Mouse (Mus musculus) hindbrain, embryonic 11.5 days (tissue): ENCODE data around the gene Lrba. TPM values are rescaled to one million over a fixed set of nuclear protein-coding genes. Genes with fewer than 3 reads are reported as not detected.

Source experiments
- ATAC-seq: fragments of 200-750 bp; cut with Nextera tagmentation; 2 replicates; pipeline ENCODE4 v1.8.0; 2017; ENCODE audit warnings: mild to moderate bottlenecking, moderate TSS enrichment, moderate library complexity; ENCODE audit not compliant: low FRiP score
- DNase-seq: peaks from one replicate; pipeline ENCODE4 v3.0.0-alpha.2; 2015; ENCODE audit warnings: low spot score
- H3K27ac ChIP-seq: fragments of 300-500 bp; sonication (generic); 2 replicates; pipeline ENCODE4 v1.5.1; 2014; ENCODE audit warnings: mild to moderate bottlenecking, low read depth, low read length
- H3K27me3 ChIP-seq: fragments of 300-500 bp; sonication (generic); 2 replicates; pipeline ENCODE4 v1.6.1; 2014; ENCODE audit warnings: mild to moderate bottlenecking, low read length, moderate library complexity, mixed read lengths; ENCODE audit not compliant: control insufficient read depth, insufficient read depth
- H3K36me3 ChIP-seq: fragments of 300-500 bp; sonication (generic); 2 replicates; pipeline ENCODE4 v1.6.1; 2014; ENCODE audit warnings: mild to moderate bottlenecking, low read length, moderate library complexity, mixed read lengths; ENCODE audit not compliant: control insufficient read depth, insufficient read depth
- H3K4me1 ChIP-seq: fragments of 300-500 bp; sonication (generic); replicated peaks from 2 replicates; pipeline ENCODE4 v1.6.1; 2014; ENCODE audit warnings: low read length, mixed read lengths; ENCODE audit not compliant: control insufficient read depth, insufficient read depth
- H3K4me2 ChIP-seq: fragments of 300-500 bp; sonication (generic); replicated peaks from 2 replicates; pipeline ENCODE4 v1.6.1; 2014; ENCODE audit warnings: mild to moderate bottlenecking, low read depth, low read length
- H3K4me3 ChIP-seq: fragments of 300-500 bp; sonication (generic); 2 replicates; pipeline ENCODE4 v1.5.1; 2014; ENCODE audit warnings: low read depth, low read length
- H3K9ac ChIP-seq: fragments of 300-500 bp; sonication (generic); 2 replicates; pipeline ENCODE4 v1.6.1; 2014; ENCODE audit warnings: low read depth, low read length
- H3K9me3 ChIP-seq: fragments of 300-500 bp; sonication (generic); 2 replicates; pipeline ENCODE4 v1.6.1; 2016; ENCODE audit warnings: low read length; ENCODE audit not compliant: control insufficient read depth
- WGBS: fragments of 180-500 bp; shearing (Covaris S2); extraction: QIAGEN DNeasy Blood & Tissue Kit; methylation state at CpG from one replicate; pipeline ENCODE4 v1.1.7; 2014; 5-methylcytosine and 5-hydroxymethylcytosine counted together
- polyA plus RNA-seq: library from polyadenylated mRNA; unstranded; fragments of >200 nt; fragmentation: Nextera tagmentation; extraction: Ambion mirVana; gene quantifications from 2 replicates; pipeline ENCODE4 v1.2.1, GENCODE M21; 2014

Gene Lrba
- polyA plus RNA-seq, 1 experiment from 2014 or later, result 11.2 TPM

DNA sequence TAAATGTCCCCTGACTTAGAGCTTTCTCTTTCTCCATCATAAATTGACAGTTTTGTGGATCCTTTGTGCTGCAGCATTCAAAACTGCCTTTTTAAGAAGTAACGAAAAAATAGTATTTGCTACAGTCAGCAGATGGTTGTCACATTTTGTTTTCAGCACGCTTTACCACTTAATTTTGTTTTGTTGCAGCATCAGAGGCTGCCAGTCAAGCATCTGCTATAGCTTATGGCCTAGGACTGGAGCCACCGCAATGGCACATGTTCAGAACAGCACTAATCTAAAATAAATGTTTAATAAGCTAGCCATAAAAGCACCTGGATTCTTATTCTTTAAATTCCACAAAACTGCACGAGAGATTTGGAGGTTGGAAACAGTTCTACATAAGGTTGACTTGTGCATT lies 520.9 kb downstream of the Lrba start:
- Histone ChIP-seq H3K27me3 (no peaks in the 10 kb centered on the region), H3K4me2 (no peak overlapping the region), H3K4me1 (no peaks in the 10 kb centered on the region; the same call in 1 of the 2 replicates), H3K27ac (no peak overlapping the region), H3K9ac (no peak overlapping the region), H3K4me3 (no peak overlapping the region), H3K9me3 (no peaks in the 10 kb centered on the region), H3K36me3 (no peaks in the 10 kb centered on the region)
- WGBS, result 76% methylated on average over 4 of the region's 4 CpGs
- ATAC-seq (no peak), DNase-seq (no peak)

DNA sequence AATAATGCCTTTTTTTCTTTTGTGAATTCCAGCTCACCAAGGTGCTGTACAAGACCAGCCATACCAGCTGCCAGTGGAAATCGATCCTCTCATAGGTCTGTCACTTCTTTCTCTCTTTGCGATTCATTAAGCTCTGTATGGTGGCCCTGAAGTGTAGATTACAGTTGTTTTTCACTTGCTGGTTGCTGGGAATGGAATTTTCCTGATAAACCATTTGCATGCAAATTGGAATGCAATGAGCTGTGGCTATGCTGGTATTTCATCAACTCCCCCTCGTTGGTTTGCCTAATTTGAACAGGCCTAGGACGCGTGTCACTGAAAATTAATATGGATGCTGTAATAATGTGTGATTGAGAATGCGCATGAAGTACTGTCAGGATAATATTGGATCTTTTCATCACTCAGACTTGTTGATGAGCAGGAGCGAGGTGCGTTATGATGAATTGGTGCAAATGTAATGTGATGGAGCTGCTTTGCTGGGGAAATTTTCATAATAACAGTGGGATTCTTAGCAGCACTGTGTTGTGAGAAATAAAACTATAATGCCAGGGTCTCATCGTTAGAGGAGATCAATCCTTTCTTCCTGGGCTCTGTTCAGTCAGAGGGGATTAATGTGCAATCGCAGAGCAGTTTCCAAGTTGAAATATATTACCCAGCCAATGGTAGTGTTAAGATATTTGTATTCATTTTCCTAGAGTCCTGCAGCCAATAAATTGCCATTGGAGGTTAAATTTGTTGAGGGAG lies 521.5 kb downstream of the Lrba start:
- DNase-seq (no peak), ATAC-seq (peak; percentile 51; the same call in 1 of the 2 replicates)
- Histone ChIP-seq H3K9ac (no peak overlapping the region), H3K27ac (no peak overlapping the region; the same call in 1 of the 2 replicates), H3K9me3 (no peaks in the 10 kb centered on the region), H3K4me3 (no peak overlapping the region), H3K4me2 (no peak overlapping the region), H3K36me3 (no peaks in the 10 kb centered on the region), H3K4me1 (no peaks in the 10 kb centered on the region; the same call in 1 of the 2 replicates), H3K27me3 (no peaks in the 10 kb centered on the region)
- WGBS, result 66% methylated on average over 10 of the region's 10 CpGs

DNA sequence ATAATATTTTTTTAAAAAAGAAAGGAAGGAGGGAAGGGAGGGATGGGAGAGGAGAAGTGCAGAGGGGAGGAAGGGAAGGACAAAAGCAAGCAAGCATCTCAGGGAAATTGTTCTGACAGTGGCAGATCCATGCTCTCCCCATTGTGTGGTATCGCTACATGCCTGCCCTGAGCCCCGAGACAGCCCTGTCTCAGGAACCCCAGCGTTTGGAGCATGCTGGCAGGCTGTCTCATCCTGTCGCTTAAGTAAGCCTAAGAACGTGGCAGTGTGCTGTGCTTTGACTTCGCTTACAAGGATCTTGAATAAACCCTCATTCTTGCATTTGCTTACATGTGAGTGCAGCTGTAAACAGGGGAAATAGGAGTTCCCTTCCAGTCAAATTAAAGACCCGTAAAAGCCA lies 526.2 kb downstream of the Lrba start:
- peak overlapping the region; percentile 34; the same call in 1 of the 2 replicates for H3K9ac ChIP-seq
- no peak overlapping the region for H3K4me3 ChIP-seq
- H3K4me2 ChIP-seq, result no peak overlapping the region
- H3K27ac ChIP-seq, result 0 out of 2 replicates have a peak overlapping the region, but pooled peaks have one; percentile 20
- no peaks in the 10 kb centered on the region for H3K27me3 ChIP-seq
- 36% methylated on average over 7 of the region's 7 CpGs for WGBS
- ATAC-seq (no peak), DNase-seq (no peak)
- H3K9me3 ChIP-seq, result no peaks in the 10 kb centered on the region
- H3K4me1 ChIP-seq, result no peaks in the 10 kb centered on the region; the same call in 1 of the 2 replicates
- no peaks in the 10 kb centered on the region for H3K36me3 ChIP-seq

DNA sequence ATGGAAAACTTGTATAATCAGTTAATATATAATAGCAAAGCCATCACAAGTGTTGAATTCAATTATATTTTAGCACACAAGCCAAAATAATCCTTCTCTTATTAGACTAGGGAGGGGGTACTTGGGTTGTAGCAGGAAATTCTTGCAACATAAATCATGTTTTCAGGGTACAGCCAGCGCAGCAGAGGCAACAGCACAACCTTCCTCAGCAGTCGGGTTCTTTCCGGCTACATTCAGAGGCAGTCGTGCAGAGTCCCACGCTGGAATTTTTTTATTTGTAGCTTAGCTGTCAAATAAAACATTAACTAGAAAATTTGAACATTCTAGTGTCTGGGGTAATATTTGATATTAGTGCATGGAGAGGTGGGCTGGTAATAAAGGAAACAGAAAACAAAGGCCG lies 529.7 kb downstream of the Lrba start:
- no peak overlapping the region for H3K27ac ChIP-seq
- no peak overlapping the region for H3K9ac ChIP-seq
- ATAC-seq (no peak), DNase-seq (no peak)
- H3K27me3 ChIP-seq, result no peaks in the 10 kb centered on the region
- H3K9me3 ChIP-seq, result no peaks in the 10 kb centered on the region
- WGBS, result 84% methylated on average over 6 of the region's 6 CpGs
- H3K4me2 ChIP-seq, result no peak overlapping the region
- no peaks in the 10 kb centered on the region for H3K36me3 ChIP-seq
- no peak overlapping the region for H3K4me3 ChIP-seq
- H3K4me1 ChIP-seq, result no peaks in the 10 kb centered on the region

DNA sequence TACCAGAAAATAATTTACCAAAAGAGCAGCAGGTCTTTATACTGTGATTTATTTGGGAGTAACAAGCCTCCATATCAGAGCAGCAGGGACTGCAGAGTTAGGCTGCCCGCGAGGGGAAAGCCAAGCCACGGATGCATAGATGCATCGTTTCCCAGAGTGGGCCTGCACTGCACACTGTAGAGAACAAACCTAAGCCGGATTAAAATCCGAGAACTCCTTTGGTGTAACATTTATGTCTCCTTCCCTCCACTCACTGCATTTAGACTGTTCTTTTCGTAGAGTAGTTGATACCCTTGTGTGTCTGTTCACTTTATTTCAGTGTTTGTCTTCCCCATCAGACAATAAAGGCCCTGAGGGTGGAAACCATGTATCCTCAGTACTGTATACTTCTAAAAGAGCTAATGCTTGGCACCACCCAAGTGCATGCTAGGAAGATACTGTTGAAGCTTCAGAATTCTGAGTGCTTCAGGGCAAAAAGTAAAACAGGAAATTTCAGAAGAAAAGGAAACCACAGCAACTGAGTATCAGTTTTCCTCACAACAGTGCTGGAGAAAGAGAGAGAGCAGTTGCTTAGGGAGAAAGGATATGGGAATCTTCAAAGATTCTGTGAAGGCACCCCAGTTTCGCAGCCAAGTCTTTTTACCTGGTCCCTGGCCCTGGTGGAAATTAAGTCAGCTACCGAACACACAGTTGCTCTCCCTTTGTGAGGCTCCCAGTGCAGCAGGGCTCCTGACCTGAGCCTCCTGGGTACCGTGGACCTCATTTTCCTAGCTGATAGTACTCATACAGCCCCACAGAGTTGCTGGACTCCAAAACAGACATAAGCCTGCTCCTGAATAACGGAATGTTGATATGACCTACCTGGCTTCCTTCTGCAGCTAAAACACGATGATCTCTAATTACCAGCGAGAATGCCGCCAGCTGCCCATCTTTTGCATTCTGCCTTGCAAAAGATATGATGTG lies 530.4 kb downstream of the Lrba start:
- DNase-seq (no peak), ATAC-seq (no peak)
- Histone ChIP-seq H3K36me3 (no peaks in the 10 kb centered on the region), H3K27me3 (no peaks in the 10 kb centered on the region), H3K9ac (no peak overlapping the region), H3K9me3 (no peaks in the 10 kb centered on the region), H3K4me1 (no peaks in the 10 kb centered on the region), H3K4me2 (no peak overlapping the region), H3K4me3 (no peak overlapping the region), H3K27ac (no peak overlapping the region)
- 81% methylated on average over 14 of the region's 14 CpGs for WGBS

DNA sequence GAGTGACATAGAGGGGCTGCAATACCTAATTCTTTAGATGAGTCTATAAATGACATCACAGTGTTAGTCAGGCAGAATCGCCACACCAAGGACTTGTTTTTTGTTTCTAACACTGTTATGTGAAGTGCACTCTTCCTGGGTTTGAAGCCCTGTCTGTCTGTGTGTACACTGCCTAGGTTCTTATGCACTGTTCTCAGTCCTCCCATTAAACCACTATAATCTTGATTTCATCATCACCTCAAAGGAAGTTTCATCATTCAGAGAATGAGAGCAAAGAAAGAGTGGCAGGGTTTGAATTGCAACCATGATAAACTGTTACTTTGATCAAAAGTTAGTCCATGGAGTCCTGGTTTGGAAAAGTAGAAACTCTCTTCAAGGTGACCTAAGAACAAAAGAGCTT lies 532.1 kb downstream of the Lrba start:
- ATAC-seq (no peak), DNase-seq (no peak)
- no peak overlapping the region for H3K4me3 ChIP-seq
- WGBS, result 87% methylated on average over 1 of the region's 1 CpGs
- no peaks in the 10 kb centered on the region for H3K9me3 ChIP-seq
- H3K27ac ChIP-seq, result no peak overlapping the region
- H3K36me3 ChIP-seq, result no peaks in the 10 kb centered on the region
- no peaks in the 10 kb centered on the region for H3K27me3 ChIP-seq
- H3K9ac ChIP-seq, result no peak overlapping the region
- H3K4me1 ChIP-seq, result no peaks in the 10 kb centered on the region
- no peak overlapping the region for H3K4me2 ChIP-seq

DNA sequence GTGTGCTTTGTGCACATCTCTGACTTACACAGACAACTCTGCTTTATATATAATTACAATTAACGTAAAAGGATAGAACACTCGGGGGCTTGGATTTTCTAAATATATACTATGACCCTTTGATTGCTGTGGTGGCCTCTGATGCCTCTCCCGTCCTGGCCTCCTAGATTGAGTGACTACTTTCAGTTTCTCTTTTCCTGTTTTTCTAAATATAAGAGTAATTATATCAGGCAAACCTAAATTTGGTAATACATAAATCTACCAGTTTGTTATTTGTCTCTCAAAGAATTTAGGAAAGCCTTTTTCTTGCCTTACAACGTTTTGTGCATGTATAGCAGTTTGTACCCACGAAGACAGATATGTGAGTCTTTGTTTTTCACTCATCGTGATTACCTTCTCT lies 534.2 kb downstream of the Lrba start:
- no peaks in the 10 kb centered on the region for H3K27me3 ChIP-seq
- no peaks in the 10 kb centered on the region for H3K4me1 ChIP-seq
- no peaks in the 10 kb centered on the region for H3K9me3 ChIP-seq
- no peaks in the 10 kb centered on the region for H3K36me3 ChIP-seq
- ATAC-seq, result no peak
- no peak overlapping the region for H3K27ac ChIP-seq
- H3K9ac ChIP-seq, result no peak overlapping the region
- no peak overlapping the region for H3K4me3 ChIP-seq
- no peak for DNase-seq
- 80% methylated on average over 6 of the region's 6 CpGs for WGBS
- H3K4me2 ChIP-seq, result no peak overlapping the region

DNA sequence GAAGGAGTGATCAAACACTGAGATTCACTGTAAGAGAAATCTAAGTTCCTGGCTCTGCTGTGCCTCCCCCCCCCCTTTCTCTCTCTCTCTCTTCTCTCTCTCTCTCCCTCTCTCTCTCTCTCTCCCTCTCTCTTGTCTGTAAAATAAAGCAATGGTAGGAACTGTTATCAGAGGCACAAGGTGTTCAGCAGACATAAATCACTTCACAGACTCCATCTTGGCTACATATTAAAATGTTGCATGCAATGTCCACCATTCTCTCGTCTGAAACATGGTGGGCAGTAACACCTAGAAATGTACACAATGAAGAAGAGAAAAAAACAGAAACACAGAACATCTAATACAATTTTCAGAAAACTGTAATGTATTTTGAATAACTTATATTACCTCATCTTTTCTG lies 534.9 kb downstream of the Lrba start:
- H3K4me1 ChIP-seq, result no peaks in the 10 kb centered on the region
- H3K36me3 ChIP-seq, result no peaks in the 10 kb centered on the region
- ATAC-seq (no peak), DNase-seq (no peak)
- no peaks in the 10 kb centered on the region for H3K9me3 ChIP-seq
- H3K4me3 ChIP-seq, result no peak overlapping the region
- no peak overlapping the region for H3K27ac ChIP-seq
- H3K4me2 ChIP-seq, result no peak overlapping the region
- no peak overlapping the region for H3K9ac ChIP-seq
- H3K27me3 ChIP-seq, result no peaks in the 10 kb centered on the region
- WGBS, result 62% methylated on average over 1 of the region's 1 CpGs
